Mouse (Mus musculus) forebrain, embryonic 13.5 days (tissue): ENCODE measurements around the gene Plin2. TPM values are rescaled to one million over a fixed set of nuclear protein-coding genes. Genes with fewer than 3 reads are reported as not detected.

Source experiments
- ATAC-seq: fragments of 200-750 bp; cut with Nextera tagmentation; 2 replicates; pipeline ENCODE4 v1.8.0; 2017
- H3K27ac ChIP-seq: fragments of 300-500 bp; sonication (generic); 2 replicates; pipeline ENCODE4 v1.5.1; 2015; ENCODE audit warnings: inconsistent platforms, mild to moderate bottlenecking, moderate library complexity
- H3K27me3 ChIP-seq: fragments of 300-500 bp; sonication (generic); 2 replicates; pipeline ENCODE4 v1.6.1; 2015; ENCODE audit warnings: mild to moderate bottlenecking, inconsistent platforms
- H3K36me3 ChIP-seq: fragments of 300-500 bp; sonication (generic); 2 replicates; pipeline ENCODE4 v1.6.1; 2015; ENCODE audit warnings: mild to moderate bottlenecking, inconsistent platforms; ENCODE audit not compliant: poor library complexity, severe bottlenecking
- H3K4me1 ChIP-seq: fragments of 300-500 bp; sonication (generic); 2 replicates; pipeline ENCODE4 v1.6.1; 2015; ENCODE audit warnings: inconsistent platforms
- H3K4me2 ChIP-seq: fragments of 300-500 bp; sonication (generic); 2 replicates; pipeline ENCODE4 v1.6.1; 2015; ENCODE audit warnings: inconsistent platforms, mild to moderate bottlenecking, moderate library complexity
- H3K4me3 ChIP-seq: fragments of 300-500 bp; sonication (generic); 2 replicates; pipeline ENCODE4 v1.5.1; 2015; ENCODE audit warnings: mild to moderate bottlenecking, inconsistent platforms
- H3K9ac ChIP-seq: fragments of 300-500 bp; sonication (generic); 2 replicates; pipeline ENCODE4 v1.6.1; 2015; ENCODE audit warnings: mild to moderate bottlenecking, inconsistent platforms
- H3K9me3 ChIP-seq: fragments of 300-500 bp; sonication (generic); replicated peaks from 2 replicates; pipeline ENCODE4 v1.6.1; 2016; ENCODE audit warnings: inconsistent platforms
- WGBS: fragments of 180-500 bp; shearing (Covaris S2); methylation state at CpG from one replicate; pipeline ENCODE4 v1.1.7; 2015; 5-methylcytosine and 5-hydroxymethylcytosine counted together
- polyA plus RNA-seq: library from polyadenylated mRNA; unstranded; fragments of >200 nt; fragmentation: Nextera tagmentation; extraction: Ambion mirVana; gene quantifications from 2 replicates; pipeline ENCODE4 v1.2.1, GENCODE M21; 2015

Plin2 gene
- polyA plus RNA-seq, 1 experiment from 2014 or later, result 39.5 TPM

GRCm38 (mm10) chr4:86692931-86693330 is 23.1 kb upstream of the Plin2 start:
- Histone ChIP-seq H3K27me3 (no peaks in the 10 kb centered on the region), H3K4me2 (no peak overlapping the region), H3K9me3 (no peaks in the 10 kb centered on the region; the same call in 1 of the 2 replicates), H3K36me3 (no peaks in the 10 kb centered on the region), H3K4me3 (no peak overlapping the region), H3K4me1 (no peaks in the 10 kb centered on the region), H3K9ac (no peak overlapping the region), H3K27ac (no peak overlapping the region)
- WGBS, result 90% methylated on average over 7 of the region's 7 CpGs
- no peak for ATAC-seq

- Histone ChIP-seq H3K4me2 (no peak overlapping the region), H3K36me3 (no peaks in the 10 kb centered on the region), H3K9me3 (no peaks in the 10 kb centered on the region; the same call in 1 of the 2 replicates), H3K9ac (no peak overlapping the region), H3K4me1 (no peaks in the 10 kb centered on the region), H3K27ac (no peak overlapping the region), H3K27me3 (no peaks in the 10 kb centered on the region), H3K4me3 (no peak overlapping the region)
- WGBS, result 74% methylated on average over 4 of the region's 4 CpGs
- no peak for ATAC-seq
These were observed 21.4 kb upstream of the Plin2 start for GRCm38 (mm10) chr4:86691290-86691689.

- no peaks in the 10 kb centered on the region for H3K4me1 ChIP-seq
- no peak overlapping the region for H3K4me2 ChIP-seq
- no peak overlapping the region for H3K4me3 ChIP-seq
- H3K9ac ChIP-seq, result no peak overlapping the region
- no peaks in the 10 kb centered on the region for H3K36me3 ChIP-seq
- H3K9me3 ChIP-seq, result no peaks in the 10 kb centered on the region; the same call in 1 of the 2 replicates
- no peak for ATAC-seq
- H3K27me3 ChIP-seq, result no peaks in the 10 kb centered on the region
- H3K27ac ChIP-seq, result no peak overlapping the region
- 84% methylated on average over 6 of the region's 6 CpGs for WGBS
These were observed 20.9 kb upstream of the Plin2 start for GRCm38 (mm10) chr4:86690768-86691167.

GRCm38 (mm10) chr4:86690194-86690593 is 20.3 kb upstream of the Plin2 start:
- ATAC-seq, result no peak
- 67% methylated on average over 7 of the region's 7 CpGs for WGBS
- Histone ChIP-seq H3K4me3 (no peak overlapping the region), H3K4me2 (no peak overlapping the region), H3K36me3 (no peaks in the 10 kb centered on the region), H3K27me3 (no peaks in the 10 kb centered on the region), H3K9ac (no peak overlapping the region), H3K9me3 (no peaks in the 10 kb centered on the region; the same call in 1 of the 2 replicates), H3K4me1 (no peaks in the 10 kb centered on the region), H3K27ac (no peak overlapping the region)

DNA sequence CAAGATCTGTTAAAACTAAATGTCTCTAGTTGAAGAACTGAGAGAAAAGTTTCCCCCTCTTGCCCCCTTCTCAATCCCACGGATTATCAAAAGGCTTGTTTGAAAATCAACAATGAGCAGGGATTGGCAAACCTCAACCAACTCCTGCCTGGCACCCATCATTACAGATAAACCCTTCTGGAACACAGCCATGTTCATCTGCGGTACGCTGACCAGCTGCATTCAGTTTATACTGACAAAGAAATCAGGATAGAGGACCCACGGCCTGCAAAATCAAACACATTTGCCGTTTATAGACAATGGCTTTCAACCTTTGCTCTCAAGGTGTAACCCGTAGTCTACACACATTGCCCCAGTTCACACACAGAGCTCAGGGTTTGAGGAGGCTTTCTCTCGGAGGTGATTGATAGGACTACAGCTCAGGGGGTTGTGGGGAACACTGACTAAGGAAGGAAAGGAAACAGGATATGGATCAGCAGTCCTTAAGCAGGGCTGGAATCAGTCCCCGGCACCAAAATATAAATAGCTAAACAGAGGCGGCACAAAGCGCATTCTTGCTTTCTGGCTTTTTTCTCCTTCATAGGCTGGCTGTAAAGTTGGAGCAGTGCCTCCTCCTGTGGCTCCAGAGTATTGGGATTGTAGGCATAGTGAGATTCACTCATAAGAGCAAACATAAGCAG is 19.3 kb upstream of the Plin2 start:
- no peaks in the 10 kb centered on the region for H3K4me1 ChIP-seq
- no peak overlapping the region for H3K27ac ChIP-seq
- no peaks in the 10 kb centered on the region for H3K36me3 ChIP-seq
- WGBS, result 86% methylated on average over 10 of the region's 10 CpGs
- no peak overlapping the region for H3K9ac ChIP-seq
- no peaks in the 10 kb centered on the region; the same call in 1 of the 2 replicates for H3K9me3 ChIP-seq
- H3K4me2 ChIP-seq, result no peak overlapping the region
- ATAC-seq, result no peak
- no peaks in the 10 kb centered on the region for H3K27me3 ChIP-seq
- no peak overlapping the region for H3K4me3 ChIP-seq

DNA sequence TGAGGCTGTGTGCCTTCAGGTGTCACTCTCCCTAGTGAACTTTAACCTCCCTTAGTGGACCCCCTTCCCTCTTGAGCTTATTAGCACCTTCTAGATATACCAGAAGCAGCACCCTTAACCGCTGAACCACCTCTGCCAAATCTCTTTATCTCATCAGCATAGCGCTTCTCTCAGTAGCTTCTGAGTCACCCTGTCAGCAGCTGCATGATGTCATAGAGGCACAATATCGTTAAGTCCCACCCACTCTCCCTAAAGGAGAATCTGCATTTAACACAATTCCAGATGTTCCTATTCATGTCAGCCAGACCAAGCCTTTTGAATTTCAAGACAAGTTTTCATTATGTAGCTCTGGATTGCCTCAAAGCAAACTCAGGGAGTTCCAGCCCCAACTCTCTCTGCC is 16.7 kb upstream of the Plin2 start:
- Histone ChIP-seq H3K27me3 (no peaks in the 10 kb centered on the region), H3K27ac (no peak overlapping the region)

GRCm38 (mm10) chr4:86686009-86686366 is 16.1 kb upstream of the Plin2 start:
- H3K27me3 ChIP-seq, result no peaks in the 10 kb centered on the region
- no peak for ATAC-seq
- no peaks in the 10 kb centered on the region for H3K36me3 ChIP-seq
- no peak overlapping the region for H3K27ac ChIP-seq
- 83% methylated on average over 2 of the region's 2 CpGs for WGBS
- no peak overlapping the region for H3K4me3 ChIP-seq
- H3K9ac ChIP-seq, result no peak overlapping the region
- H3K4me1 ChIP-seq, result no peaks in the 10 kb centered on the region
- no peak overlapping the region for H3K4me2 ChIP-seq
- no peaks in the 10 kb centered on the region for H3K9me3 ChIP-seq

More for the DNA sequence above, 16.7 kb upstream of the Plin2 start:
- Histone ChIP-seq H3K9me3 (no peaks in the 10 kb centered on the region), H3K9ac (no peak overlapping the region), H3K4me2 (no peak overlapping the region), H3K4me1 (no peaks in the 10 kb centered on the region), H3K4me3 (no peak overlapping the region), H3K36me3 (no peaks in the 10 kb centered on the region)
- no peak for ATAC-seq
- WGBS, result 89% methylated on average over 3 of the region's 3 CpGs

GRCm38 (mm10) chr4:86685231-86686008 is 15.6 kb upstream of the Plin2 start:
- Histone ChIP-seq H3K4me3 (no peak overlapping the region), H3K36me3 (no peaks in the 10 kb centered on the region), H3K4me2 (no peak overlapping the region), H3K4me1 (no peaks in the 10 kb centered on the region), H3K27me3 (no peaks in the 10 kb centered on the region), H3K9me3 (no peaks in the 10 kb centered on the region), H3K27ac (no peak overlapping the region), H3K9ac (no peak overlapping the region)
- 77% methylated on average over 11 of the region's 11 CpGs for WGBS
- no peak for ATAC-seq

DNA sequence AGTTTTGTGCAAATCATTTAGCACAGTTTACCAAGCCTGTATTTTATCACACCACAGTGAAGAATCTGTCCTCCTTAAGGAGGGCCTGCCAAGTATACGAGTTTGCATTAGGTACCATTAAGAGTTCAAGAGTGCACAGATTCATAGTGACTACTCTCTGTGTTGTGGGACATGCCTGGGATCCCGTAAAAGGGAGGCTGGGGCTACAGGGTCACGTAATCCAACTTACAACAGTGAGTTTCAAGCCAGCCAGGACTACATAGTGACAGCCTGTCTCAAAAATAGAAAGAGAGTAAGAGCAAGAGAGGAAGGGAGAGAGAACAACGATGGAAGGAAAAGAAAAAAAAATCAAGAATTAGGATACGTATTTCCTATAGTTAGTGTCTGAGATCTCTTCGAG is 14.9 kb upstream of the Plin2 start:
- Histone ChIP-seq H3K9ac (no peak overlapping the region), H3K4me1 (no peaks in the 10 kb centered on the region), H3K9me3 (no peaks in the 10 kb centered on the region), H3K4me2 (no peak overlapping the region), H3K27me3 (no peaks in the 10 kb centered on the region), H3K4me3 (no peak overlapping the region), H3K36me3 (no peaks in the 10 kb centered on the region), H3K27ac (no peak overlapping the region)
- ATAC-seq, result no peak
- WGBS, result 88% methylated on average over 6 of the region's 6 CpGs

DNA sequence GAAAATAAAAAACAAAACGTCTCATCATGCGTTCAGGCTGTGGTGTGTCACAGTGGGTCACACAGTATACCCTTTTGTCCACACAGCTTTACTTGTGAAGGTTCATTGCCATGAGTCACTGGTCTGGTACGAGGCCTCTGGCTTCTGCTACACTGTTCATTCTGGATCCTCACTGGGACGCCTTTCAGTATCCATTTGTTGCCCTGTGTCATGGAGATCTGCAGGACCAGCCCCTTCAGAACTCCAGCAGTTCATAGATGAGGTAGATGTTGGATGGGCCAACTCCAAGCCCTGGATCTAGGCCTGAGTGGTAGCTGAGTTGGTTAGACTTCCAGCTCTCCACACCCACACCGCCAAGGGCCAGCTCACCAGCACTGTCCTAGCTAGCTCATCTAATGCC is 13.9 kb upstream of the Plin2 start:
- H3K27ac ChIP-seq, result no peak overlapping the region
- H3K27me3 ChIP-seq, result no peaks in the 10 kb centered on the region
- H3K4me2 ChIP-seq, result no peak overlapping the region
- H3K9me3 ChIP-seq, result no peaks in the 10 kb centered on the region
- no peaks in the 10 kb centered on the region for H3K4me1 ChIP-seq
- H3K36me3 ChIP-seq, result no peaks in the 10 kb centered on the region
- no peak overlapping the region for H3K9ac ChIP-seq
- ATAC-seq, result no peak
- H3K4me3 ChIP-seq, result no peak overlapping the region
- 85% methylated on average over 5 of the region's 5 CpGs for WGBS

DNA sequence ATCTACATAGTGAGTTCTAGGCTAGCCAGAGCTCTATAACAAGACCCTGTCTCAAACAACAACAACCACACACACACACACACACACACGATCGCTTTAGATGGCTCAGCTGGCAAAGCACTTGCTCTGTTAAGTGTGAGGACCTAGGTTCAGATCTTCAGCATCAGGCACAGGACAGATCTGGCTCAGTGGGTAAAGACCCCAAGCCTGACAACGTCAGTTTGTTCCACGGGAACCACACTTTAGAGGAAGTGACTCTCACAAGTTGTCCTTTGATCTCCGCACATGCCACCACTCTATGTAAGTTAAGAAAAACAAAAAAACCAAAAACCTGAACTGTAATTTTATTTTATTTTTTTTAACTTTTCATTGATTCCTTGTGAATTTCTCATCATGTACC is 13.4 kb upstream of the Plin2 start:
- no peaks in the 10 kb centered on the region for H3K36me3 ChIP-seq
- 92% methylated on average over 5 of the region's 5 CpGs for WGBS
- no peak for ATAC-seq
- H3K4me3 ChIP-seq, result no peak overlapping the region
- H3K9ac ChIP-seq, result no peak overlapping the region
- no peaks in the 10 kb centered on the region for H3K9me3 ChIP-seq
- H3K27ac ChIP-seq, result no peak overlapping the region
- no peaks in the 10 kb centered on the region for H3K27me3 ChIP-seq
- H3K4me1 ChIP-seq, result no peaks in the 10 kb centered on the region
- no peak overlapping the region for H3K4me2 ChIP-seq

- H3K4me2 ChIP-seq, result no peak overlapping the region
- no peaks in the 10 kb centered on the region for H3K9me3 ChIP-seq
- H3K36me3 ChIP-seq, result no peaks in the 10 kb centered on the region
- H3K27ac ChIP-seq, result no peak overlapping the region
- no peaks in the 10 kb centered on the region for H3K27me3 ChIP-seq
- WGBS, result 84% methylated on average over 2 of the region's 2 CpGs
- no peaks in the 10 kb centered on the region for H3K4me1 ChIP-seq
- H3K9ac ChIP-seq, result no peak overlapping the region
- H3K4me3 ChIP-seq, result no peak overlapping the region
- ATAC-seq, result no peak
These were observed 12.0 kb upstream of the Plin2 start for GRCm38 (mm10) chr4:86681846-86682245.
